Mouse (Mus musculus) gastrocnemius, postnatal 4 days (tissue): ENCODE results near the gene Glyctk. TPM values are rescaled to one million over a fixed set of nuclear protein-coding genes. Genes with fewer than 3 reads are reported as not detected.
"Not testable (repeated sequence)": the region's sequence is repeated elsewhere in the genome, so short reads cannot be mapped to it uniquely, and the experiment has no call there.

Source experiments
- DNase-seq, 2 experiments: peaks; one replicate each; pipeline ENCODE4 v3.0.0; 2021 to 2022; ENCODE audit warnings: low spot score in 2 of 2, mixed read lengths in 2 of 2
- total RNA-seq, 2 experiments: library from RNA; stranded (reverse); gene quantifications; 2 replicates each; pipeline ENCODE4 v1.2.3; 2021

Gene Glyctk
- total RNA-seq, 2 experiments from 2014 or later: 1.1 to 3.0 TPM

DNA sequence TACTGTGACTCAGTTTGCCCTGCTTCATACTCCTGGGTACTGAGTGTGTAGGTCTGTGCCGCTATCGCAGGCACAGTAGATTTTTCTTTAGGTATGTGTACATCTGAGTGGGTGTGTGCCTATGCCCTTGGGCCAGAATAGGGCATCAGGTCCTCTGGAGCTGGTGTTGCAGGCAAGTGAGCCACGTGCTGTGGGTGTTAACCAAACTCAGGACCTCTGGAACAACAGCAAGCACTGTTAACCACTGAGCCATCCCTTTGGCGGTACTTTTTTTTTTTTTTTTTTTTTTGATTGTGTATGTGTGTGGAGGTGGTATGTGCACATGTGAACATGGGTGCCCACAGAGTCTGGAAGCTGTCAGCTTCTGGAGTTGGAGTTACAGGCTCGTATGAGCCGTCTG lies 19.9 kb upstream of the Glyctk start:
- no peak for DNase-seq

GRCm38 (mm10) chr9:106176769-106177168 lies 18.8 kb upstream of the Glyctk start:
- no peak for DNase-seq

DNA sequence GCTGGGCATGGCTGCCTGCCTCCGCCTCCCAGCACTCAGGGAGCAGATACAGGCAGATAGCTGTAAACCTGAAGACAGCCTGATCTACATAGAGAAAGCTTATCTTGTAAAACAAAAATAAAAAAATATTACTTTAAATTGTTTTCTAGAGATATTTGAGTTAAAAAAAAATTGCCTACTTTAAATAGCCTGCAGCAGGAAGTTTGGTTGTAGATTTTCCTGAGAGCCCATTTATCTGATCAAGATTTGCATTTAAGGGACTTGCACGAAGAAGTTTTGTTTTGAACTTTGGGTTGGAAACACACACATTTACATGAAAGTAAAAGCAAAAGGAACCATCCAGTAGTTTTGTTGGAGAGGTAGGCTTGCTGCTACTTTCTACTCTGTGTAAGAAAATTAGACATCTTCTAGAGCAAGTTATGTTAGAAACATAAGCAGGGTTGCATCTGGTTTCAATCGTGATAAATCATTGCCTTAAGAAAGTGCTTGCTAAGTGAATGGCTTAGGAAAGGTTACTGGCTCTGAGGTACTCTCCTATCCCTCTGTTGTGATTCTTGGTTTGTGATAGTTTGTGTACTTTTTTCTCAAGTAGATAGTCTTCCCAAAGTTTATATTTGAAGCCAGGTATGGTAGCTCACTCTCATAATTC lies 17.7 kb upstream of the Glyctk start:
- no peak for DNase-seq

DNA sequence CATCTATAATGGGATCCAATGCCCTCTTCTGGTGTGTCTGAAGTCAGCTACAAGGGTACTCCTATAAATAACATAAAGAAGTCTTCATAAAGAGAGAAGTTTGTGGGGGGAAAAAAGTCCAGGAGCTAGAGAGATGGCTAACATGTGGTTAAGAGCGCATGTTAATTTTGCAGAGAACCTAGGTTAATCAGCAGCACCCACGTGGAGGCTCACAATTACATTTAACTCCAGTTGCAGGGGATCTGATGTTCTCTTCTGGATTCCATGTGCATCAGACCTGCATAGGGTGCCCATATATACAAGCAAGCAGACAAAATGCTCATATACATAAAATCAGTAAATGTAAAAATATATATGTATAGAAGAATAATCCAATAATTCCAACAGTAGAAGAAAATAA lies 15.4 kb upstream of the Glyctk start:
- no peak for DNase-seq

DNA sequence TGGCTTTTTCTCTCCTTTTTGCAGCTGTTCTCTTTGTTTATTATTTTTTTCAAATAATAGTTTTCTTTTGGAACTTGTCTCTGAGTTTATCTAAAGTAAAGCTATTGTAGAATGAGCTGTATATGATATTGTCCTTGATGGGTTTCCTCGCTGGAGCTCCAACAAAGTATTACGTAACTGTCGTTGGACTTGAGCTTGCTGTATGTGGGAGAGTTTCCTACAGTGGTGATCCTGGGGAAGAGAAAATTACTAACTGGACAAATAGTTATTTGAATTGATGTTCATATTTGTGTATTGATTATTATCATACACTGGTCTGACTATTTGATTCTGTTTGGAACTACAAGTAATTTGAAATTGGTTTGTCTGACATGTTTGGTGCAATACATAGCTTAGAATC lies 14.6 kb upstream of the Glyctk start:
- DNase-seq: no peak

DNA sequence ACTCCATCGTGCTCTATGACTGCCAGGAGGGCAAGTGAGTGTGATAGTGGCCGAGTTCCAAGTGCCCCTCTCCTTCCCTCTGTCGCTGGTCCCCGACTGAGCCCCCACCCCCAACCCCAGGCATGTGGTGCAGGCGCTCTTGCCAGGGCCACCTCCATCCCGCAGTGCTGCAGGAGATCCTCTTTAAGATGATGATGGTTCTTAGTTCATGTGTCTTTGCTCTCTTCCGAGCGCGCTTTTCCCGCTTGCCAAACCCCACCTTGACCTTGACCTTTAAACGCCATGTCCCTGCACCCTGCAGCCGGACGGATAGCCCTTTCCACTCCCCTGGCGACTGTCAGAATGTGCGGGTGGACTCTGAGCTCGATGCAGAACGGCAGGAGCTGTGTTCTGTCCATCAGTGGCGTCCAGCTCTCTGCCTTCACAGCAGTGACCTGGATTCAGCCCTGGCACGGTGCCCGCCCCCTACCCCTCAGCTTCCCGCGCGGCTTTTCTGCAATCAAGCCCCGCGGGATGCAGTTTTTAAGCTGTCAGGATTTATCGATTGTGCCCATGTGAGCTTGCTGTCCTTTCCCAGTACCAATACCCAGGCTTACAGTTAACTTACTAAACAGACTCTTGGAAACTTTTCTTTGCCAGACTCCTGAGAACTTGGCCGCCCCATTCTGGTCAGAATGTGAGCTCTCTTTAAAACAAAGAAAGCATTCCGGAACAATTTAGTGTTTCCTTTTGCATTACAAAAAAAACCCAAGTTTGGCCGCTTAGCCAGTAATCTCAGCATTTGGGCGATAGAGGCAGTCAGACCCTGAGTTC lies 13.6 kb upstream of the Glyctk start:
- peak; percentile 58 to 74 for DNase-seq

GRCm38 (mm10) chr9:106170556-106171345 lies 12.8 kb upstream of the Glyctk start, which contains the start of gene Wdr82:
TSS of gene Wdr82 (plus strand) at chr9:106170928.
- DNase-seq: peak; percentile 79 to 91

DNA sequence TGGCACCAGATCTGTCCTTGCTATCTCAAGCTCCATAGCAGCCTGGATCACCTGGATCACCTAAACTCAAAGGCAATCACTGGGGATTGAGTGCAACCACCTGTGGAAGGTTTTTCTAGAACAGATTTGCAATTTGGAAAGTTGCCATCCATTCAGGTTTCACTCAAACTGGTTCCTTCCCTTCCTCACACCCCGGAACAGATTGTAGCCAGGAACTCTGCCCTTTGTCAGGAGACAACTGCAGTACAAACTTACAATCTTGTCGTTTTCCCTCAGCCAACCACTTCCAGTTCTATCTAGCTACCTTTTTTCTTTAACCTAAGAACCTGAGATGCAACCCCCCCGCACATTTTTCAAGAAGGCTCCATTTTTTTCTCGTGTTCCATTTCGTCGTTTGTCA lies 12.0 kb upstream of the Glyctk start:
- DNase-seq: no peak

DNA sequence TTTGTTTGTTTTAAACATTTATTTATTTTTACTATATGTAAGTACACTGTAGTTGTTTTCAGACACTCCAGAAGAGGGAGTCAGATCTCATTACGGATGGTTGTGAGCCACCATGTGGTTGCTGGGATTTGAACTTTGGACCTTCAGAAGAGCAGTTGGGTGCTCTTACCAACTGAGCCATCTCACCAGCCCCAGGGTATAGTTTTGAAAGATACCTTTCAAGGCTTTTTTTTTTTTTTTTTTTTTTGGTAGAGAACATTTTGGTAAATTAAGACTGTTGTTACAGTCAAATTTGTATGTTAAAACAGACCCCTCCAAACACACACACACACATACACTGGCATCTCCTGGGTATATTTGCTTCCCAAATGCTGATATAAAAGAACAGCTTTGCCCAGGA lies 11.1 kb upstream of the Glyctk start:
- not testable (repeated sequence) for DNase-seq

DNA sequence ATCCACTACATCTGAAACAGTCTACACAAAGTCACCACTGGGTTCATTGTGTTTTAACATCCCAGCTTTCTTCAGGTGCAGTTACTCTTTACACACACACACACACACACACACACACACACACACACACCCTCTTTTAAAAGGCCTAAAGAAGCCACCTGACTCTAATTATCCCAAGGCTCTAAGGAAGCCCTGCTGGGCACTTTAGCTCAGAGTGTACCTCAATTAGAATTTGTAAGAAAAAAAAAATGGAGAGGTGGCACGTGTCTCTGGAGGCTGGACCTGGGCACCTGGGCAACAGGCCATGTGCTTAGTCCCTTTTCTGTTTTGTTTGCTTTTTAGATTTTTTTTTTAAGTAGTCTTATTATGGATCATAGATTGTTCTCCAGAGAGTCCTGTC lies 9.8 kb upstream of the Glyctk start:
- no peak for DNase-seq

- no peak for DNase-seq
Measured at GRCm38 (mm10) chr9:106167241-106167640, 9.3 kb upstream of the Glyctk start.

GRCm38 (mm10) chr9:106166709-106167108 lies 8.8 kb upstream of the Glyctk start:
- DNase-seq: no peak

DNA sequence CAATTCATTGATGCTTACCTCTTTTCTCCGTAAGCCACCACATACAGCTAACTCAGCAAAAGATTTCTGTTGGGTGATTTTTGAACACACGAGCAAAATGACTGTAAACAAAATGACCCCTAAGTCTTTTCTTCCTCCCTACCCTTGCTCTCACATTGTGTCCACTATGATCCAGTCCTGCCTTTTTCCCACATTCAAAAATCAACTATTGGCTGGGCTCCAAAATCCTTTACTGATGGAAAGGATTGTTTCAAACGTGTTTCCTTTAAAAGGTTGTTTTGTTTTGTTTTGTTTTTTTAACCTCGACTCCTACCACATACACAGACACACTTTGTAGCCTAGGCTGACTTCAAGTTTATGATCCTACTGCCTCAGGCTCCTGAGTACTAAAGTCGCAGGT lies 2.5 kb upstream of the Glyctk start:
- DNase-seq: no peak

GRCm38 (mm10) chr9:106159784-106160301 lies 1.9 kb upstream of the Glyctk start:
- peak; percentile 95 to 99 for DNase-seq

DNA sequence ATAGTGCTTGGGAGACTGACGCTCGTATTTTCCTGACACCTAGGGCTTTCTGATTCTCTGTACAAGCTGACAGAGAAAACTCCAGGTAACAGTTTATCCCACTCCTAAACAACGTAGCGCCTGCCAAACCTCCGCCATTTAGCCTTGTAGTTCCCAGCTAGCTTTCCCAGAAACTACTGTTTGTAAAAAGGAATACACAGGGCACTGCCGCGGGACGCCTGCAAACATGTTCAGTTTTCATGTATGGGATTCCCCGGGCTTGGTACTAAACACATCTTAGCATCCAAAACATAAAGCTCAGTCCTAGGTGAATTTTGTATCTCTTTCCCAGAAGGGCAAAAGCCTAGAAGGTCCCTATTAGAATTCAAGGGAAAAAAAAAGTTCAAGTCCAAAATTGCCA lies 1.3 kb upstream of the Glyctk start:
- DNase-seq: no peak

- DNase-seq: no peak
Measured at GRCm38 (mm10) chr9:106157623-106157925, 364 bp downstream of the Glyctk start.

- no peak for DNase-seq
Measured at GRCm38 (mm10) chr9:106156921-106157622, 866 bp downstream of the Glyctk start.

GRCm38 (mm10) chr9:106156419-106156818 lies 1.5 kb downstream of the Glyctk start:
- DNase-seq: no peak

DNA sequence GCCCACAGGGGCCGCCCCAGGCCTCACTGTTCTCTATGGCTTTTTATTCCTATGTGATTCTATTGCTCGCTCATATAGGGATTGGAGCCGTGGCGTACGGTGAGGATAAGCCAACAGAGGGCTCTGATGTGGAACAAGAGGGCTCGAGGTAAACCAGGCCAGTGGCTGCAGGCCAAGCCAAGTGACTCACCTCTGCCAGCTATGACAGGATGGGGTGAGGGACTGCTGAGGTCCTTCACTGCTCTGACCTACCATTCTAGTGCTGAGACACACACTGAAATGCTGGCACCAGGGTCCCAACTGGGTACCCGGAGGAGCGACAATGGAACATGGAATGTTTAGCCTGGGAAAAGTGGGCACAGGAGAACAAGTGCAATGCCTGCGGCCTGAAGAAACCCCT lies 3.8 kb downstream of the Glyctk start:
- no peak for DNase-seq

DNA sequence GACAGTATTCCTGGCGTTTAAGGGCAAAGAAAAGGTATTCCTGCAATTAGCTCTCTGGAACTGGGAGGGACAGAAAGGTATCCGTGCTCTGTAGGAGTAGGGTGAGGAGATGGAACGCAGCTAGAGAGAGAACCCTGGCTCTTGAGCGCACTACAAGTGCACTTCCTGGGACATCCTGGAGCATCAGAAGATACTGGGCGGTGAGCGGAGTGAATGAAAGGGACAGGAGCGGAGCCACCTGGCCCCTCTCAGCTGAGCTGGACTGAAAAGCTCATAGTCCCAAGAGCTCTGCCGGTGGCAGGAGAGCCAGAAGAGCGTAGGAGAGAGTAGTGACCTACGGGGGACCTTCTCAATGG lies 8.6 kb downstream of the Glyctk start:
- no peak for DNase-seq
